Mouse (Mus musculus) myocyte (in vitro differentiated cells): ENCODE data around the gene Slc25a17.

Experiments
- CEBPB ChIP-seq: IDR thresholded peaks from 2 replicates; pipeline ENCODE4 v1.6.1; 2011; ENCODE audit warnings: mild to moderate bottlenecking, moderate library complexity; ENCODE audit not compliant: poor library complexity, insufficient read depth, severe bottlenecking
- E2F4 ChIP-seq: IDR thresholded peaks from one replicate; pipeline ENCODE4 v1.6.1; 2011; ENCODE audit warnings: mild to moderate bottlenecking, control low read depth, moderate library complexity; ENCODE audit not compliant: insufficient read depth
- MAX ChIP-seq: IDR thresholded peaks from one replicate; pipeline ENCODE4 v1.6.1; 2011; ENCODE audit warnings: low read depth, mild to moderate bottlenecking, control low read depth
- MYOD1 ChIP-seq, 3 experiments: IDR thresholded peaks; one replicate each; pipeline ENCODE4 v1.6.1; 2011; ENCODE audit warnings: control low read depth in 2 of 3, low read depth in 2 of 3, mild to moderate bottlenecking in 2 of 3, moderate library complexity in 1 of 3; ENCODE audit not compliant: insufficient read length in 2 of 3, control insufficient read depth in 1 of 3
- MYOG ChIP-seq, 3 experiments: IDR thresholded peaks; one replicate each; pipeline ENCODE4 v1.6.1; 2011; ENCODE audit warnings: control low read depth in 2 of 3, low read depth in 2 of 3, mild to moderate bottlenecking in 2 of 3; ENCODE audit not compliant: insufficient read length in 2 of 3, control insufficient read depth in 1 of 3, insufficient read depth in 1 of 3
- POLR2A ChIP-seq: IDR thresholded peaks from one replicate; pipeline ENCODE4 v1.6.1; 2011; ENCODE audit warnings: low read depth, mild to moderate bottlenecking, control low read depth, moderate library complexity; ENCODE audit not compliant: insufficient read length
- POLR2AphosphoS2 ChIP-seq: IDR thresholded peaks from one replicate; pipeline ENCODE4 v1.6.1; 2011; ENCODE audit warnings: low read depth, control low read depth; ENCODE audit not compliant: insufficient read length
- REST ChIP-seq: IDR thresholded peaks from one replicate; pipeline ENCODE4 v1.6.1; 2011; ENCODE audit warnings: mild to moderate bottlenecking, control low read depth, moderate library complexity; ENCODE audit not compliant: insufficient read depth, insufficient read length
- SRF ChIP-seq: IDR thresholded peaks from one replicate; pipeline ENCODE4 v1.6.1; 2011; ENCODE audit warnings: low read depth; ENCODE audit not compliant: control insufficient read depth, insufficient read length
- TCF12 ChIP-seq: IDR thresholded peaks from one replicate; pipeline ENCODE4 v1.6.1; 2011; ENCODE audit warnings: mild to moderate bottlenecking, control low read depth; ENCODE audit not compliant: poor library complexity, insufficient read depth, severe bottlenecking
- USF1 ChIP-seq: IDR thresholded peaks from one replicate; pipeline ENCODE4 v1.6.1; 2011; ENCODE audit warnings: low read depth, mild to moderate bottlenecking, control low read depth, moderate library complexity

- no peak for TF ChIP-seq CEBPB
- no peak for TF ChIP-seq POLR2AphosphoS2
- TF ChIP-seq MAX = no peak
- TF ChIP-seq POLR2A = no peak
- TF ChIP-seq SRF = no peak
- TF ChIP-seq MYOG (IDR thresholded peaks at IDR 0.05; ENCODE audit: control insufficient read depth in 1 of 3, insufficient read depth in 1 of 3, insufficient read length in 2 of 3, low read depth in 2 of 3) = no peak
- no peak for TF ChIP-seq TCF12
- TF ChIP-seq USF1 = no peak
- no peak for TF ChIP-seq E2F4
- no peak for TF ChIP-seq MYOD1 (IDR thresholded peaks at IDR 0.05; ENCODE audit: control insufficient read depth in 1 of 3, insufficient read length in 2 of 3, low read depth in 2 of 3)
- no peak for TF ChIP-seq REST
Observed at GRCm38 (mm10) chr15:81330816-81331433, 29.7 kb downstream of the Slc25a17 start.
